8 mouse cellular contexts compared by ENCODE assay signal in genomic region chr10:95322076-95323070, GRCm38 (mm10). TPM values are rescaled to one million over a fixed set of nuclear protein-coding genes. Genes with fewer than 3 reads are reported as not detected.
A peak's percentile ranks its signal among the peaks of the same experiment; 100 is the strongest.
DNase-seq lines count a peak whose midpoint lies in the region; ATAC-seq lines count a peak whose summit lies in the region.

No protein-coding gene starts in this region.

- no peak for ATAC-seq in neural tube, embryonic 11.5 days (ENCODE audit: insufficient read depth, low FRiP score, low TSS enrichment)
- ATAC-seq in intestine, embryonic 16.5 days = no peak
- no peak for ATAC-seq in liver, embryonic 15.5 days (ENCODE audit: insufficient read depth)
- no peak for ATAC-seq in neural tube, embryonic 12.5 days (ENCODE audit: low FRiP score, low read depth)

- no peaks in the 10 kb centered on the region for H3K27me3 ChIP-seq in neural tube, embryonic 11.5 days (ENCODE audit: control insufficient read depth, insufficient read depth, low read length)
- no peaks in the 10 kb centered on the region for H3K27me3 ChIP-seq in intestine, embryonic 16.5 days (replicated peaks; ENCODE audit: control insufficient read depth, insufficient read depth, low read length)
- no peaks in the 10 kb centered on the region for H3K27me3 ChIP-seq in liver, embryonic 15.5 days
- no peaks in the 10 kb centered on the region for H3K27me3 ChIP-seq in neural tube, embryonic 12.5 days (replicated peaks)

- no peaks in the 10 kb centered on the region for H3K36me3 ChIP-seq in neural tube, embryonic 11.5 days (ENCODE audit: control insufficient read depth, insufficient read depth, low read length)
- no peaks in the 10 kb centered on the region for H3K36me3 ChIP-seq in intestine, embryonic 16.5 days (ENCODE audit: control insufficient read depth, insufficient read depth, low read length)
- H3K36me3 ChIP-seq in liver, embryonic 15.5 days (replicated peaks) = no peaks in the 10 kb centered on the region
- H3K36me3 ChIP-seq in neural tube, embryonic 12.5 days = no peaks in the 10 kb centered on the region

- no peaks in the 10 kb centered on the region; the same call in 1 of the 2 replicates for H3K4me1 ChIP-seq in neural tube, embryonic 11.5 days (ENCODE audit: control insufficient read depth, insufficient read depth, low read length)
- H3K4me1 ChIP-seq in intestine, embryonic 16.5 days (ENCODE audit: control insufficient read depth, insufficient read depth, low read length) = peaks cover 13% of the 10 kb centered on the region
- H3K4me1 ChIP-seq in liver, embryonic 15.5 days (replicated peaks) = peaks cover 24% of the 10 kb centered on the region
- peaks cover 19% of the 10 kb centered on the region for H3K4me1 ChIP-seq in neural tube, embryonic 12.5 days

- H3K9ac ChIP-seq in neural tube, embryonic 11.5 days (ENCODE audit: low read length) = no peak overlapping the region
- H3K9ac ChIP-seq in intestine, embryonic 16.5 days (ENCODE audit: low read depth, low read length) = peak overlapping the region; percentile 82
- H3K9ac ChIP-seq in liver, embryonic 15.5 days = peak overlapping the region; percentile 81; the same call in 1 of the 2 replicates
- 0 out of 2 replicates have a peak overlapping the region, but pooled peaks have one; percentile 75 for H3K9ac ChIP-seq in neural tube, embryonic 12.5 days

- H3K4me3 ChIP-seq in neural tube, embryonic 11.5 days (ENCODE audit: low read depth, low read length) = no peak overlapping the region
- peak overlapping the region; percentile 72 for H3K4me3 ChIP-seq in intestine, embryonic 16.5 days (ENCODE audit: low read length)
- peak overlapping the region; percentile 81; the same call in 1 of the 2 replicates for H3K4me3 ChIP-seq in liver, embryonic 15.5 days (replicated peaks)
- no peak overlapping the region for H3K4me3 ChIP-seq in neural tube, embryonic 12.5 days

- no peak overlapping the region for H3K27ac ChIP-seq in neural tube, embryonic 11.5 days (ENCODE audit: low read depth, low read length)
- peak overlapping the region; percentile 45; the same call in 1 of the 2 replicates for H3K27ac ChIP-seq in intestine, embryonic 16.5 days (ENCODE audit: low read length)
- peak overlapping the region; percentile 89 for H3K27ac ChIP-seq in liver, embryonic 15.5 days (replicated peaks)
- no peak overlapping the region for H3K27ac ChIP-seq in neural tube, embryonic 12.5 days

- no peaks in the 10 kb centered on the region for H3K9me3 ChIP-seq in neural tube, embryonic 11.5 days (ENCODE audit: control insufficient read depth, low read length)
- no peaks in the 10 kb centered on the region for H3K9me3 ChIP-seq in intestine, embryonic 16.5 days (ENCODE audit: control insufficient read depth, low read length)
- no peaks in the 10 kb centered on the region for H3K9me3 ChIP-seq in liver, embryonic 15.5 days (replicated peaks)
- H3K9me3 ChIP-seq in neural tube, embryonic 12.5 days = no peaks in the 10 kb centered on the region

- H3K4me2 ChIP-seq in neural tube, embryonic 11.5 days (ENCODE audit: low read depth) = peak overlapping the region; percentile 63; the same call in 1 of the 2 replicates
- peak overlapping the region; percentile 79 for H3K4me2 ChIP-seq in intestine, embryonic 16.5 days (ENCODE audit: low read depth, low read length)
- H3K4me2 ChIP-seq in liver, embryonic 15.5 days = peak overlapping the region; percentile 77
- peak overlapping the region; percentile 70 for H3K4me2 ChIP-seq in neural tube, embryonic 12.5 days (replicated peaks)

- 69% methylated on average over 20 of the region's 20 CpGs for WGBS in neural tube, embryonic 11.5 days
- WGBS in intestine, embryonic 16.5 days = 65% methylated on average over 20 of the region's 20 CpGs
- 51% methylated on average over 20 of the region's 20 CpGs for WGBS in liver, embryonic 15.5 days (ENCODE audit: insufficient replicate concordance)
- WGBS in neural tube, embryonic 12.5 days = 63% methylated on average over 20 of the region's 20 CpGs

- no peak for DNase-seq in neural tube, embryonic 11.5 days (ENCODE audit: low spot score)
- no peak for DNase-seq in neural tube, embryonic 10.5 days (ENCODE audit: extremely low spot score, low spot score)
- DNase-seq in cerebellum, adult 9-10 months = peak; percentile 96
- peak; percentile 99 for DNase-seq in heart, adult 11 months
- no peak for DNase-seq in c-Kit-positive CD71-positive TER-119-positive erythroid progenitor cells, embryonic 14.5 days (ENCODE audit: low spot score)

RNA-seq across cellular contexts. Expression of gene Cradd, which starts 1.6 kb away (rescaled TPM):
- polyA plus RNA-seq in neural tube, embryonic 11.5 days (2014; fragmentation: Nextera tagmentation; extraction: Ambion mirVana) = 12.5 and 14.0 TPM in 2 replicates
- 11.6 and 11.8 TPM in 2 replicates for polyA plus RNA-seq in intestine, embryonic 16.5 days (2015; fragmentation: Nextera tagmentation; extraction: Ambion mirVana)
- polyA plus RNA-seq in liver, embryonic 15.5 days (2015; fragmentation: Nextera tagmentation; extraction: Ambion mirVana) = 3.6 and 4.2 TPM in 2 replicates
- polyA plus RNA-seq in neural tube, embryonic 12.5 days (2016; fragmentation: Nextera tagmentation; extraction: Ambion mirVana) = 12.4 and 14.4 TPM in 2 replicates

Comparison
In these comparisons a context has a peak if more than half of its experiments do, and no peak if none do; other contexts are left out.
1. DNase-seq: peak in cerebellum, adult 9-10 months (single experiment) and heart, adult 11 months (single experiment); none in neural tube, embryonic 11.5 days (single experiment), neural tube, embryonic 10.5 days (single experiment) and c-Kit-positive CD71-positive TER-119-positive erythroid progenitor cells, embryonic 14.5 days (single experiment).
2. H3K27ac ChIP-seq: peak in intestine, embryonic 16.5 days (single experiment) and liver, embryonic 15.5 days (single experiment); none in neural tube, embryonic 11.5 days (single experiment) and neural tube, embryonic 12.5 days (single experiment).
3. H3K4me3 ChIP-seq: peak in intestine, embryonic 16.5 days (single experiment) and liver, embryonic 15.5 days (single experiment); none in neural tube, embryonic 11.5 days (single experiment) and neural tube, embryonic 12.5 days (single experiment).
4. Peak in every context shown above with its lines, with median percentiles within 50 percentile points of each other: H3K4me2 ChIP-seq.